Mouse (Mus musculus) testis, adult 2 months (tissue): Measurements from ENCODE around the gene AC134908.4.

Experiments used
- CTCF ChIP-seq: fragments of 200-500 bp; IDR thresholded peaks from 2 replicates; pipeline ENCODE4 v1.5.1; 2012; ENCODE audit warnings: low read depth, mild to moderate bottlenecking, inconsistent platforms, low read length, moderate library complexity; ENCODE audit not compliant: control insufficient read depth, insufficient read depth, insufficient replicate concordance
- POLR2A ChIP-seq: fragments of 200-500 bp; IDR thresholded peaks from 2 replicates; pipeline ENCODE4 v1.6.1; 2012; ENCODE audit warnings: low read depth, mild to moderate bottlenecking, inconsistent platforms, low read length, moderate library complexity; ENCODE audit not compliant: control insufficient read depth

DNA sequence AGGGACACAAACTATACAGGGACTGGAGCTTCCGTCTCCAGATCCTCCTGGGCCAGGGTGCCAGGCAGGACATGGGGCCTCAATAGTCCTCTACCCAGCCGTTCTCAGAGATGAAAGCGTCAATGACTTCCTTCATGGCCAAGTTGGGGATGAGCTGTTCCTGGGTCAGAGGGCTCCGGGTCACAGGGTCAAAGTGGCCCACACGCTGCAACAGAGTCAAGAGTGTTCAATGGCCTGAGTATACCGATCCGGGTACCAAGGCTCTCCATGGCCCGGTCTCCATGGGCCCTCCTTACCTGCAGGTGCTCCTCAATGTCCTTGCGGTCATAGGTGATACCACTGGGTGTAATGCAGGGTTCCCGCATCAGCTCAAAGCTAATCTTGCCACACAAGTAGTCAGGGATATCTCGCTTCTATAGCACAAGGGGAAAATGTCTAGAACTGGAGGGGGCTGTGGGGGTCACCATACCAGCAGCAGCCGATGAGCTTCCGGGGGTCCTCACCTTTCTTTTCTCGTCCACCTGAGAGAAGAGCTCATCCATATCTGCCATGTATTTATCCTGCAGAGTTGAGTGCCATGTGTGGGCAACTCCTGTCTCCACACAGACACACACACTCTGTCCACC lies 35.5 kb upstream of the AC134908.4 start:
- TF ChIP-seq CTCF: no peak
- no peak for TF ChIP-seq POLR2A
